Mouse (Mus musculus): Measurements from ENCODE around the gene Nos2.
"Not testable (repeated sequence)": the region's sequence is repeated elsewhere in the genome, so short reads cannot be mapped to it uniquely, and the experiment has no call there.

DNA sequence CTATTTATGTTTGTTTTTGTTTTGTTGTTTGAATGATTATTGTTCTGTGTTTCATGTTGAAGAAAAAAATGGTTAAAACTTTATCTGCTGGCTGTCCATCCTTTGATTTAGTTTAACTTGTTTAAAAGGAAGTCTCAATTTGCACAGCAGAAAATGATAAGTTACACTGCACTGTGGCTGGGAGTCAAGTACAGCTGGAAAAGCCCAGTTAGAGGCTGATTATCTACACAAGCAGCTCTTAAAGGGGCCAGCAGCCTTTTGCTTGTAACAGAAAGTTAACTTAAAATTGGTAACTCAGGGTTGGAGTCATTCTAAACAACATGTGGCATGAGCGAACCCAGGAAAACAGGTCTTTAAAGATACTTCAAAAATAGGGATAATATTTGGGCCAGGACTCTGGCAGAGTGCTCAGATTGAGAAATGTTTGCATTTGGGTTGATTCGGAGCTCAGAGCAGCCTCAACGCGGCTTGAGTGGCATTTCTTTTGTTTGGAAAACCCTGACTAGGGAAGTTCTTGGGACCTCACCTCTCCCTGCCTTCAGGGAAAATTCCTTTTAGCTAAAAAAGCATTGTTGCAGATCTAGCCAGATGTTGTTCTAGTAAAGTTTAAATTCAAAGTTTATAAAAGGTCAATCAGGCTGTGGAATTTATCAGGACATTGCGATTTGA, 70.4 kb downstream of the Nos2 start:
- TF ChIP-seq GATA1 (IDR thresholded peaks at IDR 0.05; ENCODE audit: low read depth, low read length), result peak; percentile 71
- peak; percentile 70 to 77 for TF ChIP-seq EP300 (IDR thresholded peaks at IDR 0.05; ENCODE audit: low read depth in 1 of 2, low read length in 2 of 2)
- not testable (repeated sequence) for TF ChIP-seq TAL1 (IDR thresholded peaks at IDR 0.05; ENCODE audit: low read length); CTCF (IDR thresholded peaks at IDR 0.05 in 2 of 3, conservative IDR thresholded peaks at IDR 0.05 in 1 of 3; ENCODE audit: control insufficient read depth in 1 of 3, insufficient read depth in 1 of 3, low read depth in 2 of 3, low read length in 3 of 3, poor library complexity in 1 of 3, severe bottlenecking in 1 of 3); NELFE (IDR thresholded peaks at IDR 0.05; ENCODE audit: low read depth, low read length); CHD1 (IDR thresholded peaks at IDR 0.05; ENCODE audit: low read depth, low read length); HCFC1 (IDR thresholded peaks at IDR 0.05; ENCODE audit: low read depth, low read length); MAX (IDR thresholded peaks at IDR 0.05; ENCODE audit: low read length)
- peak; percentile 77; the same call in 1 of the 2 replicates for TF ChIP-seq RCOR1 (IDR thresholded peaks at IDR 0.05; ENCODE audit: low read depth, low read length)
- TF ChIP-seq ZNF384 (IDR thresholded peaks at IDR 0.05; ENCODE audit: low read depth, low read length), result peak; percentile 59
- TF ChIP-seq MYB (IDR thresholded peaks at IDR 0.05; ENCODE audit: low read depth, low read length), result peak; percentile 45; the same call in 1 of the 2 replicates
